Mouse (Mus musculus): ENCODE data around the gene Soga3. TPM values are rescaled to one million over a fixed set of nuclear protein-coding genes. Genes with fewer than 3 reads are reported as not detected.

The Soga3 gene
- total RNA-seq, 2 experiments from 2014 or later, result 171 to 188 TPM

DNA sequence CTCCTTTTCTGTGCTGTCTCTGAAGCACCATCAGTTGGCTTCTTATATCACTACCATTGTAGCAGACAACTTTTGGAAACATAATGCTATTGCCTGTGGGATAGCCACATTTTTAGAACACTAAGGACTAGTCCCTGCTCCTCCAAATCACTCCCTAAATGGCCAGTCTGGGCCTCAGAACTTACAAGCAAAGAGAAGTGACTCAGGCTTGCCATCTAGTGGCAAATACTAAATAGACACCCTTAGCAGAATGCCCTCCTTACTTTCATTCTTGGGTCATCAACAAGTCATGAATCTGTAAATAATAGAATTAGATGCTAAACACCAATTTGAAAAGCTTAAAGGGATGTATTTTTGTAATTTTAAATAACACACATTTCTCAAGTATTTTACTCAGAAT is 63.1 kb downstream of the Soga3 start:
- DNase-seq (ENCODE audit: low spot score in 2 of 2), result no peak

DNA sequence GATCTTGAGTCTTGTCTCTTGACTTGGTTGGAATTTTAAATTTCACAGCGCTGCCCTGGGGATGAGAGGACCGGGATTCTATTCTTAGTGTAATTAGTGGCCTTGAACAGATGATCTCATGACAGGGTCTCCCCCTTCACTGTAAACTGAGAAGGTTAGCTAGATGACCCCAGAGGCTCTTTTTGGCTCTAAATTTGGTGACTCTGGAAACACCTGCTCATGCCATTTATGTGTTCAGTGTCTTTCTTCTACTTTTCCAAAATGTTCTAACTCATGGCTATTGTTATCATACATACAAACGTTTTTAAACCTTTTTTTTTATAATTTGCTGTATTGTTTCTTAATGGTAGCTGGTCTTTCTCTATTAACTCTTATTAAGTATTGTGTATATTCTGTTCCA is 65.1 kb downstream of the Soga3 start:
- DNase-seq (ENCODE audit: low spot score in 2 of 2), result no peak

DNA sequence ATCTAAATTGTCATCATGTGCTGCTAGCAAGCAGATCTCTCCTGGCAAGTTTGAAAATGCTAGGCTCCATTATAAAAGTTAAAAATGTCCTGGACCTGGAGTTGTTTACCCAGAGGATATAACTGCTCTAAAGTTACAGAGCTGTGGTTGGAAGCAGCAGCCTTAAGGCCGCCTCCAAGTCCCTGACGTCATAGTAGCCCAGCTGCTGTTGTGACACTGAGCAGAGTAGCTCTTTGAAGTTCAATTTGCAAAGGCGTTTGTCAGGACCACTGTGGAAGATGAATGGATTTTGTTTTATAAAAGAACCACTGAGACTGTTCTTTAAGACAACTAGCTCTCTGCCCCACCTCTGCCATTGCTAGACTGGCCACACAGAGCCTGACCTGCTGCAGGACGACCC is 67.8 kb downstream of the Soga3 start, which contains the start of gene 9330159F19Rik:
TSS of gene 9330159F19Rik (plus strand) at position 154 of the 400 bp plus-strand sequence.
- DNase-seq (ENCODE audit: low spot score in 2 of 2), result peak; percentile 34

DNA sequence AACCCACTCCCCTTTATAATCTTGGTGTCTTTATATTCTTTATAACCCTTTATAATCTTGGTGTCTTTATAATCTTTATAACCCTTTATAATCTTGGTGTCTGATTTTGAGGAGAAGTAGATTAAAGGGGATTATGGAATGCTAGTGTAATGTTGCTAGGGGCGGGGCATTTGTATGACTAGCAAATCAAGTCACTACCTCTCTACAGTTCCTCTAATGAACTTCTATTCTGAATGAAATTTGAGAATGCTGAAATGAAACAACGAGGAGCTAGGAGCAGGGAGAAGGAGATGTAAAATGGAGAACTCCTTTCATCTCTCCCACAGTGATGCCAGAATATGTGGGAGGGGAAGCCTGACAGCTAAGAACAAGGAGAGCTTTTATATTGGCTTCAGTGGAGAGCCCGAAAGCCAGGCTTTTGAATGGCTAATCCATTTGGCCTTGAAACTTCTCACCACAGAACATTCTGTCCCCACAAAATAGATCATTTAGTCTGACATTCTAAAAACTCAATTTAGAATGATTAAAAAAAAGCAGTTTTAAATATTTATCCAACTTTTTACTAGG is 70.0 kb downstream of the Soga3 start:
- DNase-seq (ENCODE audit: low spot score in 2 of 2), result no peak

DNA sequence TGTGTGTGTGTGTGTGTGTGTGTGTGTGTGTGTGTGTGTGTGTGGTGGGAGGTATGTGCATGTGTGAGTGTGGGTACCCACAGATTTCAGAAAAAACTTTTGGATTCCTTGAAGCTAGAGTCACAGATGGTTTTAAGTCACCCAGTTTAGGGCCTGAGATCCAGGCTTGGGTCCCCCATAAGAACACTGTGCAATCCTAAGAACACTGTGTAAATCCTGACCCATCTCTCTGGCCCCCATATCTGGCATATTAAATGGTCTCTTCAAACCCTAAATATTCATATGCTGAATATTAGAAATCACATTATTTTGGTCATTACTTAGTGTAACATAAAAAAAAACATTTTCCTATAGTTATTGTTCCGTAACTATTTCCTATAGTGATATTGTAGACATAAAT is 73.3 kb downstream of the Soga3 start:
- no peak for DNase-seq (ENCODE audit: low spot score in 2 of 2)

DNA sequence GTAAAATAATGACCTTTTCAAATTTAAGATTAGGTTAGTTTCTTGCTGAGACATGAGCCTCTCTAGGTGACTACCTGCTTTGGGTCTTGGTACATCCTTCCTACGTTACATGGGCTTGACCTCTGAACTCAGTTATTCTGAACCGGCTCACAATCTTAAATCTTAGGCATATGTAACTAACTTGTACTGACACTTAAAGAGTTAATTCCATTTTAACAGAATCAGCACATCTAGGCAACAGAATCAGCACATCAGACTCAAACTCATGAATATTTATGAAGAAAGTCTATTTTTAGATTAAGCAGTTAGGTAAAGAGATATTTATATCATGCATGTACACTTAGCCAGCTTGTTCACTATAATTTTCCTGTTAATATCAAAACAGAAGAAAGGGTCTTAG is 73.8 kb downstream of the Soga3 start:
- DNase-seq (ENCODE audit: low spot score in 2 of 2), result no peak

DNA sequence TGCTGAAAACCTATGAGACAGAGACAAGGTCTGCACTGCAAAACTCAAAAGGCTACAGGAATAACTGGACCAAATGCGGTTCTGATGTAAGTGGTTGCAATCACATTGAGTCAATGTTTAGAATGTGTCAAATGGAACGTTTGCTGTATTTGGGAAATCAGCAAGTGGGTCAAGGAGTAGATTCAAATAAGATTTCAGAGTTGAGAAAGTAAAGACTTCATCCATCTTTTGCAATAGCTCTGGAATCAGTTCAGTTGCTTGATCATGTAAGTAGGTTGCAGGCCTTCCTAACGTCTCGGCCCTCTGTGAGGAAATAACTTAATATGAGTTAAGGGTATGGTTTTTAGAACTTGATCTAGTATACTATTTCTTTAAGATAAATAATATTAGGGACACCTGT is 81.7 kb downstream of the Soga3 start:
- DNase-seq (ENCODE audit: low spot score in 2 of 2), result no peak

DNA sequence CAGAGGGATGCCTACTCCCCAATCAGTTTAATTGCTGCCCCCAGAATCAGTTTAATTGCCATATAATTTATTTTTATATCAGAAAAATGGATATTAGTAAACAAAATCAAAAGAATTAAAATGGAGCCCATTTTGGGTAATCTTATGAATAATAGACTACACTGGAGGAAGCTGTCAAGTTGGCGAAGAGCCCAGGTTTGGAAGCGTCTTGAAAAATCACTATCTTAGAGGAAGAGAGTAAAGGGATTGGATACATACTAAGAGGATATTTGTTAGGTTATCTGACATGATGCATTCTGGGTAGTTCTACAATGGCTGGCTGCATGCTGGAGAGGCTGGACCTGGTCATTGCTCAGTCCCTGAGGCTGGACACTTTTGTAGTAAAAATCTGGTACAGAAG is 87.6 kb downstream of the Soga3 start:
- no peak for DNase-seq (ENCODE audit: low spot score in 2 of 2)

Other genes starting within 250 kb of the Soga3 start
- gene 2310057J18Rik, start 157.5 kb upstream of the Soga3 start, total RNA-seq (2021), result not detected
- gene Gm49353, start 55.1 kb downstream of the Soga3 start, total RNA-seq (2021), result 10 to 100 TPM; 20.5 to 36.9 TPM
- gene 9330159F19Rik, start 67.8 kb downstream of the Soga3 start, total RNA-seq (2021), result 10 to 100 TPM; 93.0 to 95.5 TPM
- 10 to 100 TPM; 31.2 to 32.6 TPM for gene Echdc1, start 169.3 kb downstream of the Soga3 start, total RNA-seq (2021)
- gene Rnf146, start 218.6 kb downstream of the Soga3 start, total RNA-seq (2021), result 10 to 100 TPM; 96.7 to 99.8 TPM